Mouse (Mus musculus): ENCODE data around the gene 3830403N18Rik.
"Not testable (repeated sequence)": the region's sequence is repeated elsewhere in the genome, so short reads cannot be mapped to it uniquely, and the experiment has no call there.

The 3830403N18Rik gene

GRCm38 (mm10) chrX:56136336-56136909 is at the start of gene 3830403N18Rik:
3830403N18Rik (plus strand) TSS chrX:56136572.
- not testable (repeated sequence) for DNase-seq (ENCODE audit: low read depth)

GRCm38 (mm10) chrX:56151396-56151795 is 15.0 kb downstream of the 3830403N18Rik start:
- DNase-seq (ENCODE audit: low read depth), result no peak

- not testable (repeated sequence) for DNase-seq (ENCODE audit: low read depth)
Observed at GRCm38 (mm10) chrX:56186449-56186848, 50.1 kb downstream of the 3830403N18Rik start.

Data from naive thymus-derived CD4-positive, alpha-beta T cell, adult 2 months (primary cell).